ENCODE assay signal across 21 mouse cellular contexts in genomic region chr11:4472464-4473179, GRCm38 (mm10). TPM values are rescaled to one million over a fixed set of nuclear protein-coding genes. Genes with fewer than 3 reads are reported as not detected.
DNase-seq lines count a peak whose midpoint lies in the region; ATAC-seq and TF ChIP-seq lines count a peak whose summit lies in the region.
"Had no signal": no experiment of that assay in that cellular context is flagged by ENCODE, and none has a peak within 500 bp of the region (broad histone marks: within the 10 kb centered on the region; RNA-seq: fewer than 3 reads in every experiment).

No protein-coding gene starts in this region.

- no peak overlapping the region for H3K9ac ChIP-seq in forebrain, embryonic 15.5 days (replicated peaks)
- H3K9ac ChIP-seq in forebrain, embryonic 16.5 days (replicated peaks; ENCODE audit: low read depth, low read length): no peak overlapping the region
- no peak overlapping the region for H3K9ac ChIP-seq in kidney, postnatal 0 days (ENCODE audit: low read depth, low read length)
- H3K9ac ChIP-seq in midbrain, postnatal 0 days (replicated peaks; ENCODE audit: low read length, poor library complexity, severe bottlenecking): no peak overlapping the region
- no peak overlapping the region for H3K9ac ChIP-seq in midbrain, embryonic 16.5 days (ENCODE audit: low read depth, low read length)
- H3K9ac ChIP-seq in neural tube, embryonic 14.5 days (replicated peaks; ENCODE audit: low read depth, low read length): 0 out of 2 replicates have a peak overlapping the region, but pooled peaks have one; percentile 34
- H3K9ac ChIP-seq: intestine, embryonic 15.5 days had no signal

- H3K27me3 ChIP-seq in forebrain, embryonic 15.5 days: no peaks in the 10 kb centered on the region
- H3K27me3 ChIP-seq in forebrain, embryonic 16.5 days (replicated peaks; ENCODE audit: control insufficient read depth, insufficient read depth, low read length): no peaks in the 10 kb centered on the region
- H3K27me3 ChIP-seq in kidney, postnatal 0 days (ENCODE audit: insufficient read depth, low read length): no peaks in the 10 kb centered on the region
- H3K27me3 ChIP-seq in midbrain, postnatal 0 days (ENCODE audit: insufficient read depth, low read length): no peaks in the 10 kb centered on the region
- H3K27me3 ChIP-seq in midbrain, embryonic 16.5 days (ENCODE audit: control insufficient read depth, insufficient read depth, low read depth, low read length): no peaks in the 10 kb centered on the region
- no peaks in the 10 kb centered on the region for H3K27me3 ChIP-seq in neural tube, embryonic 14.5 days (ENCODE audit: control insufficient read depth, insufficient read depth, low read length)
- H3K27me3 ChIP-seq: intestine, embryonic 15.5 days had no signal

- no peak for TF ChIP-seq CTCF in kidney, postnatal 0 days (IDR thresholded peaks at IDR 0.05; ENCODE audit: low read depth)
- no peak for TF ChIP-seq CTCF in midbrain, postnatal 0 days (IDR thresholded peaks at IDR 0.05)

- H3K4me1 ChIP-seq in forebrain, embryonic 15.5 days: no peaks in the 10 kb centered on the region
- H3K4me1 ChIP-seq in forebrain, embryonic 16.5 days (replicated peaks; ENCODE audit: control insufficient read depth, insufficient read depth, low read length): peaks cover 7% of the 10 kb centered on the region; the same call in 1 of the 2 replicates
- H3K4me1 ChIP-seq in kidney, postnatal 0 days (replicated peaks; ENCODE audit: insufficient read depth, low read length): peaks cover 7% of the 10 kb centered on the region
- no peaks in the 10 kb centered on the region for H3K4me1 ChIP-seq in midbrain, postnatal 0 days (ENCODE audit: insufficient read depth, low read length)
- no peaks in the 10 kb centered on the region; the same call in 1 of the 2 replicates for H3K4me1 ChIP-seq in midbrain, embryonic 16.5 days (ENCODE audit: control insufficient read depth, insufficient read depth, low read length)
- peaks cover 22% of the 10 kb centered on the region for H3K4me1 ChIP-seq in neural tube, embryonic 14.5 days (ENCODE audit: control insufficient read depth, insufficient read depth, low read length)
- H3K4me1 ChIP-seq: intestine, embryonic 15.5 days had no signal

- DNase-seq in kidney, postnatal 0 days (ENCODE audit: low spot score): peak; percentile 83
- DNase-seq in kidney, adult 18-20 months: no peak
- DNase-seq in midbrain, postnatal 0 days (ENCODE audit: low spot score): peak; percentile 43
- no peak for DNase-seq in thymus, postnatal 25 days
- DNase-seq: adrenal gland, adult 2 months; cerebellum, adult 11 months; cerebellum, postnatal 25 days; gastrocnemius, postnatal 25 days; kidney, postnatal 4 days; right cerebral cortex, postnatal 25 days had no signal

- 0 out of 2 replicates have a peak overlapping the region, but pooled peaks have one; percentile 36 for H3K27ac ChIP-seq in forebrain, embryonic 15.5 days (replicated peaks)
- H3K27ac ChIP-seq in forebrain, embryonic 16.5 days (ENCODE audit: low read length): no peak overlapping the region
- no peak overlapping the region for H3K27ac ChIP-seq in kidney, postnatal 0 days
- H3K27ac ChIP-seq in midbrain, postnatal 0 days (ENCODE audit: low read depth, low read length): no peak overlapping the region
- no peak overlapping the region for H3K27ac ChIP-seq in midbrain, embryonic 16.5 days (ENCODE audit: low read length)
- H3K27ac ChIP-seq in neural tube, embryonic 14.5 days (ENCODE audit: low read depth, low read length): peak overlapping the region; percentile 67
- H3K27ac ChIP-seq: intestine, embryonic 15.5 days had no signal

- no peak overlapping the region for H3K4me2 ChIP-seq in forebrain, embryonic 15.5 days (replicated peaks)
- H3K4me2 ChIP-seq in forebrain, embryonic 16.5 days (ENCODE audit: low read length): no peak overlapping the region
- no peak overlapping the region for H3K4me2 ChIP-seq in kidney, postnatal 0 days (ENCODE audit: low read length)
- H3K4me2 ChIP-seq in midbrain, postnatal 0 days (ENCODE audit: low read depth, low read length, poor library complexity, severe bottlenecking): no peak overlapping the region
- H3K4me2 ChIP-seq in midbrain, embryonic 16.5 days (ENCODE audit: low read length): no peak overlapping the region
- no peak overlapping the region for H3K4me2 ChIP-seq in neural tube, embryonic 14.5 days (ENCODE audit: low read depth, low read length)
- H3K4me2 ChIP-seq: heart, embryonic 11.5 days; intestine, embryonic 15.5 days had no signal

- no peaks in the 10 kb centered on the region for H3K9me3 ChIP-seq in forebrain, embryonic 15.5 days
- no peaks in the 10 kb centered on the region for H3K9me3 ChIP-seq in forebrain, embryonic 16.5 days (ENCODE audit: control insufficient read depth, low read length)
- H3K9me3 ChIP-seq in kidney, postnatal 0 days (replicated peaks; ENCODE audit: low read length): no peaks in the 10 kb centered on the region
- no peaks in the 10 kb centered on the region for H3K9me3 ChIP-seq in midbrain, postnatal 0 days (ENCODE audit: low read length)
- no peaks in the 10 kb centered on the region for H3K9me3 ChIP-seq in midbrain, embryonic 16.5 days (replicated peaks; ENCODE audit: control insufficient read depth, low read length, poor library complexity, severe bottlenecking)
- no peaks in the 10 kb centered on the region for H3K9me3 ChIP-seq in neural tube, embryonic 14.5 days (ENCODE audit: control insufficient read depth, low read length)
- H3K9me3 ChIP-seq: intestine, embryonic 15.5 days had no signal

- no peak for ATAC-seq in forebrain, embryonic 15.5 days (replicated peaks)
- no peak; the same call in 1 of the 2 replicates for ATAC-seq in forebrain, embryonic 16.5 days
- ATAC-seq in kidney, postnatal 0 days (replicated peaks; ENCODE audit: low FRiP score, low read depth): no peak; the same call in 1 of the 2 replicates
- ATAC-seq in midbrain, postnatal 0 days (ENCODE audit: low FRiP score): no peak
- ATAC-seq in midbrain, embryonic 16.5 days: no peak
- peak; percentile 89 for ATAC-seq in neural tube, embryonic 14.5 days (ENCODE audit: low read depth)
- ATAC-seq: intestine, embryonic 15.5 days; lung, postnatal 0 days had no signal

- no peak overlapping the region for H3K4me3 ChIP-seq in forebrain, embryonic 15.5 days
- no peak overlapping the region for H3K4me3 ChIP-seq in forebrain, embryonic 16.5 days (replicated peaks; ENCODE audit: low read length)
- no peak overlapping the region for H3K4me3 ChIP-seq in kidney, postnatal 0 days (replicated peaks; ENCODE audit: low read depth, low read length)
- no peak overlapping the region for H3K4me3 ChIP-seq in midbrain, postnatal 0 days (ENCODE audit: low read depth, low read length)
- H3K4me3 ChIP-seq in midbrain, embryonic 16.5 days (ENCODE audit: low read depth, low read length): no peak overlapping the region
- H3K4me3 ChIP-seq in neural tube, embryonic 14.5 days (ENCODE audit: low read depth, low read length): no peak overlapping the region
- H3K4me3 ChIP-seq: intestine, embryonic 15.5 days; myocyte had no signal

- H3K36me3 ChIP-seq in forebrain, embryonic 15.5 days: no peaks in the 10 kb centered on the region
- no peaks in the 10 kb centered on the region for H3K36me3 ChIP-seq in forebrain, embryonic 16.5 days (ENCODE audit: control insufficient read depth, insufficient read depth)
- H3K36me3 ChIP-seq in kidney, postnatal 0 days (ENCODE audit: insufficient read depth, low read length): no peaks in the 10 kb centered on the region
- H3K36me3 ChIP-seq in midbrain, postnatal 0 days (ENCODE audit: insufficient read depth, low read length): no peaks in the 10 kb centered on the region
- no peaks in the 10 kb centered on the region for H3K36me3 ChIP-seq in midbrain, embryonic 16.5 days (ENCODE audit: control insufficient read depth, insufficient read depth, low read length)
- no peaks in the 10 kb centered on the region for H3K36me3 ChIP-seq in neural tube, embryonic 14.5 days (ENCODE audit: control insufficient read depth, insufficient read depth, low read length)
- H3K36me3 ChIP-seq: intestine, embryonic 15.5 days had no signal

- 67% methylated on average over 7 of the region's 7 CpGs for WGBS in forebrain, embryonic 15.5 days
- WGBS in forebrain, embryonic 16.5 days: 65% methylated on average over 7 of the region's 7 CpGs
- 21% methylated on average over 7 of the region's 7 CpGs for WGBS in kidney, postnatal 0 days
- 67% methylated on average over 7 of the region's 7 CpGs for WGBS in midbrain, postnatal 0 days
- 71% methylated on average over 7 of the region's 7 CpGs for WGBS in midbrain, embryonic 16.5 days
- 21% methylated on average over 7 of the region's 7 CpGs for WGBS in neural tube, embryonic 14.5 days

RNA-seq across cellular contexts. Expression of gene Hormad2, which starts 31.7 kb away (rescaled TPM):
- not detected in 2 replicates for polyA plus RNA-seq in forebrain, embryonic 15.5 days (2015; fragmentation: Nextera tagmentation; extraction: Ambion mirVana)
- polyA plus RNA-seq in forebrain, embryonic 16.5 days (2015; fragmentation: Nextera tagmentation; extraction: Ambion mirVana): 0.18 TPM in 1 of 2 replicates, not detected in the other
- polyA plus RNA-seq in kidney, postnatal 0 days (2015; fragmentation: Nextera tagmentation; extraction: Ambion mirVana): 0.26 and 0.38 TPM in 2 replicates
- total RNA-seq in midbrain, postnatal 0 days (2014; rRNA removed): not detected in 2 replicates
- polyA plus RNA-seq in midbrain, postnatal 0 days (2015; fragmentation: Nextera tagmentation; extraction: Ambion mirVana): 0.10 TPM in 1 of 2 replicates, not detected in the other
- polyA plus RNA-seq in midbrain, embryonic 16.5 days (2015; fragmentation: Nextera tagmentation; extraction: Ambion mirVana): 0.09 and 0.34 TPM in 2 replicates
- not detected in 2 replicates for polyA plus RNA-seq in neural tube, embryonic 14.5 days (2014; fragmentation: Nextera tagmentation; extraction: Ambion mirVana)
- total RNA-seq: gastrocnemius, postnatal 25 days; heart, postnatal 25 days; layer of hippocampus, postnatal 10 days; left cerebral cortex, postnatal 10 days had no signal
- polyA plus RNA-seq: adrenal gland, adult 2 months had no signal

Comparison
In these comparisons a context has a peak if more than half of its experiments do, and no peak if none do; other contexts are left out.
1. H3K27ac ChIP-seq: peak in forebrain, embryonic 15.5 days (single experiment) and neural tube, embryonic 14.5 days (single experiment); none in forebrain, embryonic 16.5 days (single experiment), kidney, postnatal 0 days (single experiment), midbrain, postnatal 0 days (single experiment) and midbrain, embryonic 16.5 days (single experiment).
2. DNase-seq: peak in kidney, postnatal 0 days (single experiment) and midbrain, postnatal 0 days (single experiment); none in kidney, adult 18-20 months (single experiment) and thymus, postnatal 25 days (single experiment).